ENCODE assay signal across 25 mouse cellular contexts in genomic region chr3:92373613-92374012, GRCm38 (mm10). TPM values are rescaled to one million over a fixed set of nuclear protein-coding genes. Genes with fewer than 3 reads are reported as not detected.
"Had no signal": no experiment of that assay in that cellular context is flagged by ENCODE, and none has a peak within 500 bp of the region (broad histone marks: within the 10 kb centered on the region; RNA-seq: fewer than 3 reads in every experiment).

No protein-coding gene starts in this region.

- H3K4me3 ChIP-seq: neural tube, embryonic 12.5 days; neural tube, embryonic 13.5 days; neural tube, embryonic 15.5 days; stomach, embryonic 15.5 days had no signal

- H3K27me3 ChIP-seq: neural tube, embryonic 12.5 days; neural tube, embryonic 13.5 days; neural tube, embryonic 15.5 days; stomach, embryonic 15.5 days had no signal

- H3K4me1 ChIP-seq: neural tube, embryonic 12.5 days; neural tube, embryonic 13.5 days; neural tube, embryonic 15.5 days; stomach, embryonic 15.5 days had no signal

- DNase-seq: retina, postnatal 1 day; right cerebral cortex, adult 18-20 months; right cerebral cortex, postnatal 14 days; right cerebral cortex, postnatal 25 days; right cerebral cortex, postnatal 4 days; spleen, adult 18-20 months; thymus, adult 18-20 months; thymus, adult 2 months; thymus, postnatal 14 days; thymus, postnatal 25 days; thymus, postnatal 36 days; thymus, postnatal 4 days had no signal

- H3K27ac ChIP-seq: neural tube, embryonic 12.5 days; neural tube, embryonic 13.5 days; neural tube, embryonic 15.5 days; stomach, embryonic 15.5 days; stomach, postnatal 0 days had no signal

RNA-seq across cellular contexts. Expression of gene Sprr2f, which starts 8.6 kb away (rescaled TPM):
- polyA plus RNA-seq: neural tube, embryonic 12.5 days; neural tube, embryonic 13.5 days; neural tube, embryonic 14.5 days; neural tube, embryonic 15.5 days; small intestine, adult 2 months; spleen, adult 2 months; stomach, embryonic 14.5 days; stomach, embryonic 15.5 days; stomach, embryonic 16.5 days; testis, adult 2 months had no signal

RNA-seq across cellular contexts. Expression of gene Sprr2h, which starts 11.9 kb away (rescaled TPM):
- polyA plus RNA-seq: neural tube, embryonic 12.5 days; neural tube, embryonic 13.5 days; neural tube, embryonic 14.5 days; neural tube, embryonic 15.5 days; small intestine, adult 2 months; spleen, adult 2 months; stomach, embryonic 14.5 days; testis, adult 2 months; thymus, postnatal 0 days; urinary bladder, adult 2 months had no signal

RNA-seq across cellular contexts. Expression of gene Sprr2e, which starts 21.7 kb away (rescaled TPM):
- polyA plus RNA-seq: neural tube, embryonic 12.5 days; neural tube, embryonic 13.5 days; neural tube, embryonic 14.5 days; neural tube, embryonic 15.5 days; small intestine, adult 2 months; spleen, adult 2 months; stomach, embryonic 14.5 days; stomach, embryonic 15.5 days; stomach, embryonic 16.5 days; testis, adult 2 months; urinary bladder, adult 2 months had no signal

RNA-seq across cellular contexts. Expression of gene Sprr2i, which starts 34.2 kb away (rescaled TPM):
- polyA plus RNA-seq: neural tube, embryonic 12.5 days; neural tube, embryonic 13.5 days; neural tube, embryonic 14.5 days; neural tube, embryonic 15.5 days; small intestine, adult 2 months; spleen, adult 2 months; stomach, embryonic 14.5 days; testis, adult 2 months; urinary bladder, adult 2 months had no signal

RNA-seq across cellular contexts. Expression of gene Sprr2d, which starts 34.7 kb away (rescaled TPM):
- polyA plus RNA-seq: neural tube, embryonic 12.5 days; neural tube, embryonic 13.5 days; neural tube, embryonic 14.5 days; neural tube, embryonic 15.5 days; small intestine, adult 2 months; spleen, adult 2 months; stomach, embryonic 14.5 days; testis, adult 2 months; urinary bladder, adult 2 months had no signal
